Mouse (Mus musculus) frontal cortex, adult 2 months (tissue): Measurements from ENCODE around the gene Mc1r. TPM values are rescaled to one million over a fixed set of nuclear protein-coding genes. Genes with fewer than 3 reads are reported as not detected.

Source experiments
- DNase-seq, 2 experiments: peaks; one replicate each; pipeline ENCODE4 v3.0.0; 2022; ENCODE audit warnings: low spot score in 1 of 2; ENCODE audit errors: extremely low spot score in 1 of 2
- polyA plus RNA-seq: library from polyadenylated mRNA; depleted of rRNA; stranded (reverse); fragments of >200 nt; gene quantifications from 2 replicates; pipeline ENCODE4 v1.2.3, GENCODE M21; 2012; rRNA removed

The Mc1r gene
- 0.04 and 0.06 TPM in 2 replicates for polyA plus RNA-seq

- peak in 1 of 2 experiments; percentile 86 for DNase-seq
Measured at GRCm38 (mm10) chr8:123406786-123407185, at the start of gene Mc1r. Mc1r (plus strand) TSS chr8:123407107.

- peak; percentile 68 to 93 for DNase-seq
Measured at GRCm38 (mm10) chr8:123361082-123361739, 45.7 kb upstream of the Mc1r start.

DNA sequence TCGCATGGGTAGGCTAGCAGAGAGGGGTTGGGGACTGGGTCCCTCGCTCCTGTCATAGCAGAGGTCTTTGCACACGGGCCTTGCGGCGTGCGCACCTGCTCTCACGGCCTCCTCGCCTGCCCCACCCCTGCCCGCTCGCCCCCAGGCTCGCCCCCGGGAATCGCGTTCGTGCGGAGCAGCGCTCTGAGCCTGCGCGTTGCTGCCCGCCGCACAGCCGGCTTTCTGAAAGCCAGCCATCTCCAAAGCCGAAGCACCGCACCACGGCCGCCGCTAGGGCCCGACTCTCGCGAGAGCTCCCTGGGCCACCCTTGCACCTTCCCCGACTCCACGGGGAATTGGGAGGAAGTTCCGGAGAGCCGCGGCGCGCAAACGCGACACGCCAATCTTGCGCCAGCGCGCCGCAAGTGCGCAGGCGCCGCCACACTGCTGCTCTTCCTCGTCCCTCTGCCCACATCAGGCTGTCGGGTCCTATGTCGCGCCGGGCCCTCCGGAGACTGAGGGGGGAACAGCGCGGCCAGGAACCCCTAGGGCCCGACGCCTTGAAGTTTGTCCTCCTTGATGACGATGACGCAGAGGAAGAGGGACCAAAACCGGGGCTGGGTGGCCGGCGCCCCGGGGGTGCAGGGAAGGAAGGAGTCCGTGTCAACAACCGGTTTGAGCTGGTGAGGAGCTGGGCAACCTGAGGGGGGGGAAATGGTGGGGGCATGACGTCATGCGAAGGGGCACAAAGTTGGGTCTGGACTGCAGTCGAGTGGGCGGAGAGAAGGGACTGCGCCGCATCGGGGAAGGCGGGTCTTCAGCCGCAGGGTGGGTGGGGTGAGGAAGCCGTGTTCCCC lies 33.3 kb upstream of the Mc1r start, which contains the start of gene Tcf25:
TSS of gene Tcf25 (plus strand) at position 351 of the 836 bp plus-strand sequence.
- peak; percentile 93 to 97 for DNase-seq

DNA sequence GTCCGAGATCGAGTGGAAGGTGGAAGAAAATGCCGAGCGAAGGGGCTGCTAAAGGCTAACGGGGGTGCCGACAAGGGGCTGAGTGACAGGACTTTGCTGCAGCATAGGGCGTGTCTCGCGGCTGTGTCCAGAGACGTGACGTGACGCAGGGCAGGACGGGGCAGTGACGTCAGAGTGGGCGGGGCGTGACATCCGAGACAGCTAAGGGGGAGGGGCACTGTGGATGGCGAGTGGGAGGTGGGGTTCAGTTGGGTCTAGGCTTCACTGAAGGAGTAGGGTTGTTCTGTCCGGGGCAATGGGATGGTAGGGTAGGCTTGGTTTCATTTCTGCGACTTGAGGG lies 32.7 kb upstream of the Mc1r start:
- peak; percentile 87 to 96 for DNase-seq

DNA sequence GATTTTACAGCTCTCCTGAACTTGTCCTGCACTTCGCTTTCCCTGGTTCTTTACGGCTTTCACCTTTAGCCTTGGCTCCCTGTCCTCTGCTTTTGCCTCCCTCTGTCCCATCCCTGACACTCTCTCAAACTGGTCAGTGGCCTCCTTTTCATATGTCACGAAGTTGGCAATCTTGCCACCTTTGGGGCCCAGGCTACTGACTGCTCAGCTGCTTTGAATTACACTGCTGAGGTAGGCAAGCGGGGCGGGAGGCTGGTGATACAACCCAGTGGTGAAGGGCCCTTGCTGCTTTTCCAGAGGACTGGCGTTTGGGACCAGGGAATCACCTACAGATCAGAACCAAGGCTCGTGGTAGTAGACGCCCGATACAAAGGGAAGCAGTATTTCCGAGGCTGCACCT lies 31.2 kb upstream of the Mc1r start:
- DNase-seq: no peak

GRCm38 (mm10) chr8:123376106-123376505 lies 30.8 kb upstream of the Mc1r start:
- no peak for DNase-seq

DNA sequence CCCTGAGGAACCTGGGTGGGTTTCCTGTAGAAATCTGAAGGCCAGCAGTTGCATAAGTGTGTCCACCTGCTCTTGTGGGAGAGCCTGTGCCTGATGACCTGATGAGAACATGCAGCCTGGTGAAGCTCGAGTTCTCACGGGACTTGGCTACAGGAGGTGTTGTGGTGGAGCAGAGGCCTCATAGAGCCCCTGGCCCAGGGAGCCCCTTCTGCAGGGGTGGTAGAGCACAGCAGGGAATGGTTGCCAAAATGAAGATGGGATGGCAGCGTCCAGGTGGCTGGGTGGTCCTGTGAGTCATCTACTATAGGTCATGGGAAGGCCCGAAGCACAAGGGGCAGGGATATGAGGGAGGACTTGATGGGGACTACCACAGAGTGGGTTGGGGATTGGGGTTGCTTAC lies 25.2 kb upstream of the Mc1r start:
- no peak for DNase-seq

- no peak for DNase-seq
Measured at GRCm38 (mm10) chr8:123382516-123382915, 24.4 kb upstream of the Mc1r start.

GRCm38 (mm10) chr8:123384883-123385540 lies 21.9 kb upstream of the Mc1r start:
- DNase-seq: peak in 1 of 2 experiments; percentile 46

GRCm38 (mm10) chr8:123387041-123387440 lies 19.9 kb upstream of the Mc1r start:
- no peak for DNase-seq

DNA sequence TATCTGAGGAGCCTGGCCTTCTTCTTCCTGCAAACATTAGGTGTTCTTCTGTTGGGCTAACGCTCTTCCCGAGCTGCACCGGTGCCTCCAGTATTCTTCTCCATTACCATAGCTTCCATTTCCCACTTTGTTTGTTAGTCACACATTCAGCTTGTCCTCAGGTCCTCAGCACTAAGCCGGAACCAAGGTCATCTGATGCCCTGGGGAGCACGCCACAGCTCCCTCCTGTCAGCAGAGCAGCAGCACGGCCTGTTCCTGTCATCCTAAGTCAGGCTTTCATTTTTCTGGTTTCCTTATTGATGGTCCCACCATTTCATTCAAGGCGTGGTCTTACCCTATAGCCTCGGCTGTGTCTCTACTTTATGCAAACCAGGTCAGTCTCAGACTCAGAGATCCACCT lies 19.1 kb upstream of the Mc1r start:
- DNase-seq: no peak

GRCm38 (mm10) chr8:123389026-123389425 lies 17.9 kb upstream of the Mc1r start:
- no peak for DNase-seq

DNA sequence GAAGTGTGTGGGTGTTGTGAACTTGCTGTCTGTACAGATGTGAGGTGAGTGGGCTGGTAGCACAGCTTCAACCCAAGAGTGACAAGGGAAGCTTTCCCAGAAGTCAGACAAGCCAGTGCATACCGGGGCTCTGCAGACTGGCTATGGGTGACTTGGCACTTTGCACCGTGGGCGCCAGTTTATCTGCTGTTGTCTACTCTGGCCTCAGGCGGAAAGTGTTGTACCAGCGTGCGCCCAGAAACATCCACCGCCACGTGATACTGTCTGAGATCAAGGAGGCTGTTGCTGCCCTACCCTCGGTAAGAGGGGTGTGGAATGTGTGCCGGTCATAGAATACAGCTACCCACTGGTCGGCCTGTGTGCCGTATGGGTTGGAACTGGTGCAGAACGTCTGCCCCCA lies 8.6 kb upstream of the Mc1r start:
- DNase-seq: no peak

DNA sequence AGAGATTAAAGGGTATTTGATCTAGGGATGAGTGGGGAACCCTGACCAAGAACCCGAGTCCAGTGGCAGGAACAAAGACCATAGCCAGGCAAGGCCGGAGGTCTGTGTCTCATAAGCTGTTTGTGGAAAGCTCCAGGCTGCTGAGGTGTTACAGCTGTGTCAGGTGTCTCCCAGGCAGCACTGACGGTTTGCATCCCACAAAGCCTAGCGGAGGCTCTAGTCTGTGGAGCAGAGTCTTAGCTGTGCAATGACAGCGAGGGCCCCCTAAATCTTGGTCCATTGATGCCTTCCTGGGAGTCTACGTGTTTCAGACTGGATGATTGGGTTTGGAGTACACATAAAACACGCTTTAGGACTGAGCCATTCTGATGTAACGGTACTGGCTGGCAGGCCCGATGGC lies 5.0 kb upstream of the Mc1r start:
- no peak for DNase-seq

DNA sequence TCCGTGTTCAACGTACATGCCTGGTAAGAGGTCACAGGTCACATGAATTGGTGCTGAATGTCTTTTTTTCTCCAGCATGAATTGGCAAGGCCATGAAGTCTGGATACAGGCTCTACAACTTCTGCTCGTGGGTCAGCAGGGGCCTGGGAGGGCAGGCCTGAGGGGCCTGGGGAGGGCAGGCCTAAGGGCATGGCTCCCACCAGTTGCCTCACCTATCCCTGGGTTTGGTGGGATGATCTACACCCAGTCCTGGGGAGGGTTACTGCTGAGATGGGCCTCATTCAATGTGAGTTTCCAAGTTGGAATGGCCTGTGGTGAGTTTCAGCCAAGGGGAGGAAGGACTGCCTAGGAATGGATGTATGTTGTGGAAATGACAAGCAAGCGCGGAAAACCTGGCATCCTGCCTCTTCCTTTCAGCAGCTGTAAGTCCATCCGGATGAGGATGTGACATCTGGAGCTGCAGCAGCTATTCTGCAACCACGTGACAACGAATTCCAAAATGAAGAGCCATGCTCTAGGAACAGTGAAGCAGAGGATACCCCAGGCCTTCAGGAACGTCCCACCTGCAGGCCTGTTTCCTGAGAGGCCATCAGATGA lies 4.1 kb upstream of the Mc1r start:
- no peak for DNase-seq

DNA sequence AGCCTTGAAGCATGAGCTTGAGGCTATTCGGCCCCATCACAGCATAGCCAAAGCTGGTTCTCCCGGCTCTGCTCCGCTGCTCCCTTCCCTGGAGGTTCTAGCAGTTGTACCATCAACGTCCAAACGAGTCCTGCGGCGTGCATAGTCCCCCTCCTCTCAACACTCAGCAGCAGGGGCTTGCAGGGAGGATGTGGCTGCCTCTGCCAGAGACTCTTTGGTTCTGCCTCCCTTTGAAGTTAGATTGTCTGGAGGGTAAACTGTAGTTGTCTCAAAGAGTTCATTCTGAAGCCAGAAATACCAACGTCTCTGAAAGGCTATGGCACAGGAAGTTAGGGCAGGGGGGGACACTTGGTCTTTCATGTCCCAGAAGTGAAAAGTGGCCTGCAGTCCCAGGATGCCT lies 2.4 kb upstream of the Mc1r start:
- DNase-seq: no peak

GRCm38 (mm10) chr8:123407612-123408011 lies 705 bp downstream of the Mc1r start:
- no peak for DNase-seq

DNA sequence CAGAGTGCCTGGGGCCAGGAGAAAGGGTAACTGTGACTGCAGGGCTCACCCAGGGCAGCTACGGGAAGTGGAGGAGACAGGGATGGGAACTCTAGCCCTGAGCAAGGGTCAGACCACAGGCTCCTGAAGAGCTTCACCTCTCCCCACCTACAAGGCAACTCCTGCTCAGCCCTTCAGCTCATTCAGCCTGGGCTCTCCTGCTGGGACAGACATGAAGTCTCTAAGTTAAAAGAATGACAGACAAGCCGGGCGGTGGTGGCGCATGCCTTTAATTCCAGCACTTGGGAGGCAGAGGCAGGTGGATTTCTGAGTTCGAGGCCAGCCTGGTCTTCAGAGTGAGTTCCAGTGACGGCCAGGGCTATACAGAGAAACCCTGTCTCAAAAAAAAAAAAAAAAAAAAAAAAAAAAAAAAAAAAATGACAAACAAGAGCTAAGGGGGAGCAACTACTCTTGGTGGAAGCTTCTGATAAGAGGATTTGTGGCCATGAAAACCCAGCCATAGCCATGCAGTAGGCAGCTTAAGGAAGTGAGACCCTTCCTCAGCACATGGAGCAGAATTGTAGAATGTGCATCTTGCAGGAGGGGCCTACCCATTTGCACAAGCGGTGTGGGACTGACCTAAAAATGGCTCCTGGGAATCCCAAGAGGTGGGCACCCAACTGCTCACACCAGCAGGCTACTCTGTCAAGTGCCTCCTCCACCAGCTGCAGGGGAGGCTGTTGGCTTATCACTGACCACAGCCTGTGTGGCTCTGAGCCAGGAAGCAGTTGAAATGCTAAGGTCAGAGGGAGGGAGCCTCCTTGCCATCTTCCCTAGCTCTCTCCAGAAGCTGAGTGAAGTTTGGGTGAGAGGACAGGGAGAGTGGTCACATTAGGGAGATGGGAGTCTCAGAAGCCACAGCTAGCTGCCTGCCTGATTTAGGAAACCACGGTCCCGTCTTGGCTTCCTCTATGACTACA lies 2.0 kb downstream of the Mc1r start:
- DNase-seq: no peak

GRCm38 (mm10) chr8:123410049-123410587 lies 3.2 kb downstream of the Mc1r start:
- no peak for DNase-seq

DNA sequence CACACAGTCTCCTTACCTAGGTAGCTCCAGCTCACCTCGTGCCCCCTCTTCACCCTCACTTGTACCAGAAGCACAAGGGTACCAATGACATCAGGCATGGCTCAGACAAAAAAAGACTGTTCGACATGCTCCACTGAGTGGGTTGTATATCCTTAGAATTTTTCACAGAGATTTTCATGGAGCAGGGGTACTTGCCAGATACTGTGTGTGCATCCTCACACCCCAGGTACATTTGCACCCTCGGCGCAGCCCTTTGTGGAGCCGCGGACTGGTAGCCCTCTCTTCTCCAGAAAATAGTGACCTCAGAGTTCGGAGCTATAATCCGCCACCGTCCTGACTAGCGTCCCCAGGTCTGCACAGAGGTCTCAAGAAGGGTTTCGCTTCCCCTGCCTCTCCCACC lies 3.9 kb downstream of the Mc1r start:
- no peak for DNase-seq
